Mouse (Mus musculus) ES-E14 (cell line): Measurements from ENCODE around the gene Mrpl45.

ENCODE experiments used
- CHD2 ChIP-seq: IDR thresholded peaks from 2 replicates; pipeline ENCODE4 v1.6.1; 2014; ENCODE audit warnings: mild to moderate bottlenecking, low read depth, low read length, inconsistent platforms
- HCFC1 ChIP-seq: IDR thresholded peaks from 2 replicates; pipeline ENCODE4 v1.6.1; 2012; ENCODE audit warnings: low read length, inconsistent platforms, borderline replicate concordance; ENCODE audit not compliant: insufficient read depth
- MAFK ChIP-seq: IDR thresholded peaks from 2 replicates; pipeline ENCODE4 v1.6.1; 2014; ENCODE audit warnings: mild to moderate bottlenecking, low read depth, low read length, inconsistent platforms; ENCODE audit not compliant: insufficient read depth
- ZC3H11A ChIP-seq: IDR thresholded peaks from 2 replicates; pipeline ENCODE4 v1.6.1; 2012; ENCODE audit warnings: low read depth, mild to moderate bottlenecking, inconsistent platforms, low read length, borderline replicate concordance
- ZNF384 ChIP-seq: IDR thresholded peaks from 2 replicates; pipeline ENCODE4 v1.6.1; 2012; ENCODE audit warnings: low read depth, low read length, inconsistent platforms

DNA sequence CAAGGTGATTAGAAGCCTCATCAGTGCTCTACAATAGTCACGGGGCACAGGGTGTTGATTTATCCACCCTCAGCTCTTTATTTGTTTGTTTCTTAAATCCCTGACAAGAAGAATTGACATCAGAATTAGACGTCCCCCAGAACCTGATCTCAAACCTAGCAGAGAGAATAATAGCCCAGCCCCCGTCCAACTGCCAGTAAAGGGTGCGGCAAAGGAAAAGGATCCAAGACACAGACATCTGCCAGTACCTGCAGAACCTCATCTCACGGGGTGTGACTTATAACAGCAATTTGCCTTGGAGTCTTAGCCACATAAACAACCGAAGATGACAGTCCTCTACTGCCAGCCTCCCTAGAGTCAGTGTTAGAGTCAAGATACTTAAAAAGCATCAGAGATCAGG lies 28.5 kb upstream of the Mrpl45 start:
- TF ChIP-seq ZNF384 = no peak
- no peak for TF ChIP-seq ZC3H11A
- TF ChIP-seq HCFC1 = no peak
- no peak for TF ChIP-seq MAFK
- TF ChIP-seq CHD2 = no peak
